Mouse (Mus musculus): ENCODE measurements at regions not wholly inside any gene's neighbourhood (a gene's known extent, or its start where the extent isn't known, plus 50 kb on each side); places are given as distances from the start of the nearest gene placed in this dataset.

GRCm38 (mm10) chr12:58804068-58804467 is 207.7 kb downstream of the Sec23a start:
- ATAC-seq (peak; percentile 53), DNase-seq (ENCODE audit: low spot score) (peak; percentile 47)
- H3K36me3 ChIP-seq (ENCODE audit: control insufficient read depth, insufficient read depth, low read length): no peaks in the 10 kb centered on the region
- H3K27me3 ChIP-seq (replicated peaks; ENCODE audit: control insufficient read depth, insufficient read depth, low read length): no peaks in the 10 kb centered on the region
- no peaks in the 10 kb centered on the region for H3K9me3 ChIP-seq (replicated peaks; ENCODE audit: control insufficient read depth, low read length)
- H3K27ac ChIP-seq (ENCODE audit: low read depth, low read length): no peak overlapping the region
- H3K9ac ChIP-seq (ENCODE audit: low read length): no peak overlapping the region
- H3K4me1 ChIP-seq (ENCODE audit: control insufficient read depth, insufficient read depth, low read length): no peaks in the 10 kb centered on the region
- no peak overlapping the region for H3K4me3 ChIP-seq (ENCODE audit: low read depth, low read length)
- WGBS: 30% methylated on average over 6 of the region's 6 CpGs
- H3K4me2 ChIP-seq (ENCODE audit: low read length): no peak overlapping the region

- no peaks in the 10 kb centered on the region for H3K9me3 ChIP-seq (replicated peaks; ENCODE audit: control insufficient read depth, low read length)
- H3K4me3 ChIP-seq (ENCODE audit: low read depth, low read length): no peak overlapping the region
- no peak overlapping the region for H3K9ac ChIP-seq (ENCODE audit: low read length)
- peak; percentile 90 for DNase-seq (ENCODE audit: low spot score)
- peak; percentile 93 for ATAC-seq
- H3K4me1 ChIP-seq (ENCODE audit: control insufficient read depth, insufficient read depth, low read length): no peaks in the 10 kb centered on the region
- H3K27ac ChIP-seq (ENCODE audit: low read depth, low read length): no peak overlapping the region
- H3K27me3 ChIP-seq (replicated peaks; ENCODE audit: control insufficient read depth, insufficient read depth, low read length): no peaks in the 10 kb centered on the region
- 41% methylated on average over 4 of the region's 4 CpGs for WGBS
- H3K36me3 ChIP-seq (ENCODE audit: control insufficient read depth, insufficient read depth, low read length): no peaks in the 10 kb centered on the region
- H3K4me2 ChIP-seq (ENCODE audit: low read length): no peak overlapping the region
Measured at GRCm38 (mm10) chr12:58802410-58802809, 209.4 kb downstream of the Sec23a start.
